Mouse (Mus musculus) midbrain, postnatal 0 days (tissue): ENCODE measurements around the gene Spats2. TPM values are rescaled to one million over a fixed set of nuclear protein-coding genes. Genes with fewer than 3 reads are reported as not detected.

Source experiments
- ATAC-seq: fragments of 200-750 bp; cut with Nextera tagmentation; 2 replicates; pipeline ENCODE4 v1.8.0; 2017; ENCODE audit warnings: moderate number of reproducible peaks, mild to moderate bottlenecking, moderate TSS enrichment, moderate library complexity; ENCODE audit not compliant: low FRiP score
- DNase-seq: peaks from one replicate; pipeline ENCODE4 v3.0.0-alpha.2; 2015; ENCODE audit warnings: low spot score
- H3K27ac ChIP-seq: fragments of 300-500 bp; sonication (generic); 2 replicates; pipeline ENCODE4 v1.5.1; 2014; ENCODE audit warnings: low read depth, mild to moderate bottlenecking, low read length, mixed read lengths
- H3K27me3 ChIP-seq: fragments of 300-500 bp; sonication (generic); 2 replicates; pipeline ENCODE4 v1.6.1; 2014; ENCODE audit warnings: low read length, control low read depth, mixed read lengths; ENCODE audit not compliant: insufficient read depth
- H3K36me3 ChIP-seq: fragments of 300-500 bp; sonication (generic); 2 replicates; pipeline ENCODE4 v1.6.1; 2014; ENCODE audit warnings: low read length, control low read depth, mixed read lengths; ENCODE audit not compliant: insufficient read depth
- H3K4me1 ChIP-seq: fragments of 300-500 bp; sonication (generic); 2 replicates; pipeline ENCODE4 v1.6.1; 2014; ENCODE audit warnings: mild to moderate bottlenecking, control low read depth, antibody characterized with exemption, low read length, mixed read lengths; ENCODE audit not compliant: insufficient read depth
- H3K4me2 ChIP-seq: fragments of 300-500 bp; sonication (generic); 2 replicates; pipeline ENCODE4 v1.6.1; 2014; ENCODE audit warnings: low read depth, mild to moderate bottlenecking, low read length, mixed read lengths; ENCODE audit not compliant: poor library complexity, severe bottlenecking
- H3K4me3 ChIP-seq: fragments of 300-500 bp; sonication (generic); 2 replicates; pipeline ENCODE4 v1.5.1; 2014; ENCODE audit warnings: low read depth, mild to moderate bottlenecking, low read length, moderate library complexity
- H3K9ac ChIP-seq: fragments of 300-500 bp; sonication (generic); replicated peaks from 2 replicates; pipeline ENCODE4 v1.6.1; 2014; ENCODE audit warnings: mild to moderate bottlenecking, low read length, moderate library complexity, mixed read lengths; ENCODE audit not compliant: poor library complexity, severe bottlenecking
- H3K9me3 ChIP-seq: fragments of 300-500 bp; sonication (generic); 2 replicates; pipeline ENCODE4 v1.6.1; 2016; ENCODE audit warnings: low read length, control low read depth
- CTCF ChIP-seq: IDR thresholded peaks from 2 replicates; pipeline ENCODE4 v1.5.1; 2016; ENCODE audit warnings: antibody characterized with exemption, mild to moderate bottlenecking
- WGBS: fragments of 180-500 bp; shearing (Covaris S2); extraction: QIAGEN DNeasy Blood & Tissue Kit; methylation state at CpG from one replicate; pipeline ENCODE4 v1.1.7; 2014; 5-methylcytosine and 5-hydroxymethylcytosine counted together
- polyA plus RNA-seq: library from polyadenylated mRNA; unstranded; fragments of >200 nt; fragmentation: Nextera tagmentation; extraction: Ambion mirVana; gene quantifications from 2 replicates; pipeline ENCODE4 v1.2.1, GENCODE M21; 2015
- total RNA-seq: library from RNA; depleted of rRNA; stranded (reverse); fragments of >200 nt; gene quantifications from 2 replicates; pipeline ENCODE4 v1.2.3, GENCODE M21; 2014

The Spats2 gene
- total and polyA plus RNA-seq, 2 experiments from 2014 or later: 19.5 to 31.8 TPM

DNA sequence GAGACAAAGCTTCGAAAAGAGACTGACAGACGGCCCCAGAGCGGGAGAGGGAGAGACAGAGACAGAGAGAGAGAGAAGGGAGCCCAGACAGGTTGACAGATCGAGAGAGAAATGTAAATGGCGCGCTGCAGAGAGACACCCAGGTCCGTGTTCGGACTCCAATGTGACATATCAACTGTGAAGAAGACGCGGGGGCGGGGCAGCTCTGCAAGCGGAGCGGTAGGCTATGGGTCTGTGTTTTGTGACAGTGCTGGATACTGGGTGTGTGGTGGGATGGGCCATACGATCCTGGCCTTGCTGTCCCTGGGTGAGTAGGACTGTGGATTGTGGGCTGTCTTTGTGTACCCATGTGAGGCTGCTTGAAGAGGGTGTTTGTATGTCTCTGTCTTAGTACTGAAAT is 36.6 kb upstream of the Spats2 start:
- DNase-seq (no peak), ATAC-seq (no peak)
- Histone ChIP-seq H3K27ac (no peak overlapping the region), H3K4me1 (no peaks in the 10 kb centered on the region), H3K36me3 (no peaks in the 10 kb centered on the region), H3K9ac (no peak overlapping the region), H3K9me3 (no peaks in the 10 kb centered on the region), H3K4me2 (peak overlapping the region; percentile 48; the same call in 1 of the 2 replicates), H3K4me3 (0 out of 2 replicates have a peak overlapping the region, but pooled peaks have one; percentile 28), H3K27me3 (peaks cover 39% of the 10 kb centered on the region)
- TF ChIP-seq CTCF: no peak
- WGBS: 18% methylated on average over 14 of the region's 14 CpGs

DNA sequence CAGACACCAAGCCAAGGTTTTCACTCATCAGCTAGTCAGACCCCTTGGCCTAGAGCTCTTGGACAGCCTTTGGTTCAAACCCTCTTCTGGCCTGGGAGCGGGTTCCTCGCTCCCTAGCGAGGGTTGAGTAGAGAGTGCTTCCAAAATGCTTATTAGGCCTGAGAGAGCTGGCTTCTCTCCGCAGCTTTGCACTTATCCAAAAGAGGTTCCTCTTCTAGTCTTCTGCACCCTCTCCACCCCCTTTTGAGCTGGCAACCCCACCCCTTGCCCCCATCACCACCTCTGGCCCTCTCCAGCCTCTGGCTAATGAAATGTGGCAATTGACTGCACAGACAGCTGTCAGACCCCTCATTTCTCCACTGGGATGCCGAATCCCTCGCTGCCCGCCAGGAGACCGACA is 32.8 kb upstream of the Spats2 start, which contains the start of gene Dnajc22:
Gene Dnajc22 (plus strand): TSS at position 301 of the 400 bp plus-strand sequence.
- H3K4me2 ChIP-seq: peak within 1 kb of the TSS; percentile 92
- H3K9ac ChIP-seq: peak within 1 kb of the TSS; percentile 62
- peak within 1 kb of the TSS; percentile 46 for H3K4me3 ChIP-seq
- no peak for TF ChIP-seq CTCF
- H3K36me3 ChIP-seq: no peaks in the 10 kb centered on the region
- ATAC-seq: no peak
- no peak for DNase-seq
- H3K27me3 ChIP-seq: peaks cover 37% of the 10 kb centered on the region
- no peaks in the 10 kb centered on the region for H3K9me3 ChIP-seq
- WGBS: 37% methylated on average over 8 of the region's 8 CpGs
- H3K4me1 ChIP-seq: peaks cover 9% of the 10 kb centered on the region
- no peak within 1 kb of the TSS for H3K27ac ChIP-seq

- H3K36me3 ChIP-seq: no peaks in the 10 kb centered on the region
- peak overlapping the region; percentile 92 for H3K4me2 ChIP-seq
- H3K4me3 ChIP-seq: peak overlapping the region; percentile 46
- TF ChIP-seq CTCF: peak; percentile 66
- peak; percentile 52 for DNase-seq
- WGBS: 2% methylated on average over 56 of the region's 56 CpGs
- H3K9me3 ChIP-seq: no peaks in the 10 kb centered on the region
- H3K27ac ChIP-seq: no peak overlapping the region
- peaks cover 39% of the 10 kb centered on the region for H3K27me3 ChIP-seq
- peak overlapping the region; percentile 62 for H3K9ac ChIP-seq
- H3K4me1 ChIP-seq: peaks cover 14% of the 10 kb centered on the region
- ATAC-seq: no peak; the same call in 1 of the 2 replicates
These were observed 32.1 kb upstream of the Spats2 start for GRCm38 (mm10) chr15:99093291-99094258.

DNA sequence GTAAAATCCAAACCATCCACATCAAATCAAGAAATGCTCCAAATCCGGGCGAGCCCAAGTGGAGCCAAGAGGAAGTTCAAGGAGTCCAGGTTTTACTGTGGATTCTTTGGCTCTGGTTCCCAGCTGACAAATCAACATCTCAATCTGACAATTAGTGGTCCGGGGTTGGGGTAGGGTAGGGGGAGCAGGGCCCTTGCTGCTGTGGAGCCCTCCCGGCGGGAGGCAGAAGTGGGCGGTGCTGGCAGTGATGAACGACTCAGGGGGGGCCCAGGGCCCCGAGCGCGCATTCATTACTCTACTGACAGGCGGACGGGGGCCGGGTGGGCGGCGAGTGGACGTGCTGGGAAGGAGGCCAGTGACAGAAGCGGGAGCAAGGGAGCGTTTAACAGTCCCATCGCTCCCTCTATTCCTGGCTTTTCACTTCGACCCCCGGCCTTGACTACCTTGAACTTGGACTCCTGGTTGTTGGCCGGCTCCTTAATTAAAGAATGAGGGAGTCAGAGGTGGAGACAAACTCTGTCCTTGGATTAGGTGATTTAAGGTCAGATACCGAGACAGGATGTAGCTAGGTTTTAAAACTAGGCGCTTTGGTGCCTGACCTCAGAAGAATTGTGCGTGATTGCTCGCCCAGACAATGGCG is 31.0 kb upstream of the Spats2 start:
- H3K9me3 ChIP-seq: no peaks in the 10 kb centered on the region
- DNase-seq: peak; percentile 48
- WGBS: 4% methylated on average over 27 of the region's 27 CpGs
- no peak for TF ChIP-seq CTCF
- peak overlapping the region; percentile 24; the same call in 1 of the 2 replicates for H3K4me2 ChIP-seq
- H3K27ac ChIP-seq: no peak overlapping the region
- no peak overlapping the region for H3K4me3 ChIP-seq
- ATAC-seq: no peak
- no peak overlapping the region for H3K9ac ChIP-seq
- peaks cover 36% of the 10 kb centered on the region for H3K27me3 ChIP-seq
- H3K4me1 ChIP-seq: peaks cover 14% of the 10 kb centered on the region
- no peaks in the 10 kb centered on the region for H3K36me3 ChIP-seq

DNA sequence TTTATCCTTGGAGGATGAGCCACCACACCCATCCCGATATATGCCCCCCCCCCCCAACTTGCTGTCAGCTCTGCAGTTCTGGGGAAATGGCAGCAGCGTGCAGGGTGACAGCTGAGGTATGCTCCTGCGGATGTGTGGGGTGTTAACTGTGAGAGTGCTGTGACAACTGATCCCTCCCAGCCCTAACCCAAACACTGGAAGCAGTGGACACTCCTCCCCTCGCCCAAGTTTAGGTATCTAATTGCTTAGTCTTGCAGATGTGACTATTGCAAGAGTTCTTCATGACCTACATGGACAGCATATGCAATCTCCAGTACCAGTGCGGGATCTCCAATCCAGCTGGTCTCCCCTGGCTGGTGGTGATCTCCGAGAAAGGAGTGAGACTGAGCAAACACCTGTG is 30.4 kb upstream of the Spats2 start:
- WGBS: 27% methylated on average over 6 of the region's 6 CpGs

More for the DNA sequence above, 30.4 kb upstream of the Spats2 start:
- no peak for ATAC-seq
- Histone ChIP-seq H3K4me2 (no peak overlapping the region), H3K27me3 (peaks cover 33% of the 10 kb centered on the region), H3K4me3 (no peak overlapping the region), H3K9ac (no peak overlapping the region), H3K27ac (no peak overlapping the region), H3K4me1 (peaks cover 14% of the 10 kb centered on the region), H3K9me3 (no peaks in the 10 kb centered on the region), H3K36me3 (no peaks in the 10 kb centered on the region)
- no peak for DNase-seq
- TF ChIP-seq CTCF: no peak
